Mouse (Mus musculus): ENCODE results near the gene Nsun7. TPM values are rescaled to one million over a fixed set of nuclear protein-coding genes. Genes with fewer than 3 reads are reported as not detected.

Nsun7 gene
- polyA plus RNA-seq, 1 experiment from 2014 or later, result 3.0 TPM

- Histone ChIP-seq H3K4me2 (replicated peaks) (peak overlapping the region; percentile 20), H3K9ac (replicated peaks) (no peak overlapping the region), H3K36me3 (no peaks in the 10 kb centered on the region), H3K4me1 (peaks cover 30% of the 10 kb centered on the region), H3K4me3 (no peak overlapping the region), H3K9me3 (no peaks in the 10 kb centered on the region), H3K27ac (replicated peaks) (peak overlapping the region; percentile 82), H3K27me3 (no peaks in the 10 kb centered on the region)
- ATAC-seq (replicated peaks), result peak; percentile 42; the same call in 1 of the 2 replicates
- 23% methylated on average over 14 of the region's 14 CpGs for WGBS
These were observed 60.2 kb downstream of the Nsun7 start for GRCm38 (mm10) chr5:66319827-66320404.

GRCm38 (mm10) chr5:66323131-66323530, 63.4 kb downstream of the Nsun7 start:
- Histone ChIP-seq H3K27ac (replicated peaks) (no peak overlapping the region), H3K9me3 (no peaks in the 10 kb centered on the region), H3K36me3 (no peaks in the 10 kb centered on the region), H3K4me3 (no peak overlapping the region), H3K9ac (replicated peaks) (no peak overlapping the region), H3K4me1 (peaks cover 37% of the 10 kb centered on the region), H3K4me2 (replicated peaks) (no peak overlapping the region), H3K27me3 (no peaks in the 10 kb centered on the region)
- no peak for ATAC-seq (replicated peaks)
- 79% methylated on average over 4 of the region's 4 CpGs for WGBS

GRCm38 (mm10) chr5:66323603-66324002, 63.9 kb downstream of the Nsun7 start:
- Histone ChIP-seq H3K27me3 (no peaks in the 10 kb centered on the region), H3K4me1 (peaks cover 41% of the 10 kb centered on the region), H3K9me3 (no peaks in the 10 kb centered on the region), H3K27ac (replicated peaks) (no peak overlapping the region), H3K9ac (replicated peaks) (no peak overlapping the region), H3K4me3 (no peak overlapping the region), H3K4me2 (replicated peaks) (no peak overlapping the region), H3K36me3 (no peaks in the 10 kb centered on the region)
- ATAC-seq (replicated peaks), result no peak
- 75% methylated on average over 11 of the region's 11 CpGs for WGBS

- ATAC-seq (replicated peaks), result no peak
- H3K4me2 ChIP-seq (replicated peaks), result no peak overlapping the region
- no peaks in the 10 kb centered on the region for H3K36me3 ChIP-seq
- H3K9ac ChIP-seq (replicated peaks), result no peak overlapping the region
- no peaks in the 10 kb centered on the region for H3K9me3 ChIP-seq
- WGBS, result 80% methylated on average over 7 of the region's 7 CpGs
- H3K27me3 ChIP-seq, result no peaks in the 10 kb centered on the region
- H3K4me1 ChIP-seq, result peaks cover 38% of the 10 kb centered on the region
- 0 out of 2 replicates have a peak overlapping the region, but pooled peaks have one; percentile 17 for H3K27ac ChIP-seq (replicated peaks)
- no peak overlapping the region for H3K4me3 ChIP-seq
These were observed 66.7 kb downstream of the Nsun7 start for GRCm38 (mm10) chr5:66326395-66326794.

- Histone ChIP-seq H3K27ac (replicated peaks) (peak overlapping the region; percentile 77), H3K9me3 (no peaks in the 10 kb centered on the region), H3K4me3 (peak overlapping the region; percentile 23), H3K4me2 (replicated peaks) (peak overlapping the region; percentile 41), H3K9ac (replicated peaks) (peak overlapping the region; percentile 32), H3K27me3 (no peaks in the 10 kb centered on the region), H3K4me1 (peaks cover 38% of the 10 kb centered on the region), H3K36me3 (no peaks in the 10 kb centered on the region)
- ATAC-seq (replicated peaks), result peak; percentile 92
- 15% methylated on average over 19 of the region's 19 CpGs for WGBS
These were observed 68.4 kb downstream of the Nsun7 start for GRCm38 (mm10) chr5:66327949-66328726.

GRCm38 (mm10) chr5:66328766-66329165, 69.1 kb downstream of the Nsun7 start:
- Histone ChIP-seq H3K27ac (replicated peaks) (peak overlapping the region; percentile 77), H3K4me3 (peak overlapping the region; percentile 23), H3K9me3 (no peaks in the 10 kb centered on the region), H3K27me3 (no peaks in the 10 kb centered on the region), H3K9ac (replicated peaks) (no peak overlapping the region), H3K4me2 (replicated peaks) (peak overlapping the region; percentile 41), H3K4me1 (peaks cover 33% of the 10 kb centered on the region), H3K36me3 (no peaks in the 10 kb centered on the region)
- WGBS, result 76% methylated on average over 7 of the region's 7 CpGs
- no peak for ATAC-seq (replicated peaks)

- Histone ChIP-seq H3K36me3 (no peaks in the 10 kb centered on the region), H3K27me3 (no peaks in the 10 kb centered on the region), H3K9me3 (no peaks in the 10 kb centered on the region), H3K4me2 (replicated peaks) (no peak overlapping the region), H3K4me1 (peaks cover 31% of the 10 kb centered on the region), H3K27ac (replicated peaks) (no peak overlapping the region), H3K4me3 (no peak overlapping the region), H3K9ac (replicated peaks) (no peak overlapping the region)
- WGBS, result 91% methylated on average over 6 of the region's 6 CpGs
- ATAC-seq (replicated peaks), result no peak
These were observed 71.1 kb downstream of the Nsun7 start for GRCm38 (mm10) chr5:66330806-66331205.

- Histone ChIP-seq H3K36me3 (no peaks in the 10 kb centered on the region), H3K4me2 (replicated peaks) (peak overlapping the region; percentile 88), H3K27me3 (no peaks in the 10 kb centered on the region), H3K4me1 (peaks cover 60% of the 10 kb centered on the region), H3K4me3 (peak overlapping the region; percentile 46), H3K9ac (replicated peaks) (peak overlapping the region; percentile 60), H3K9me3 (no peaks in the 10 kb centered on the region), H3K27ac (replicated peaks) (peak overlapping the region; percentile 77)
- 3% methylated on average over 38 of the region's 38 CpGs for WGBS
- peak; percentile 75 for ATAC-seq (replicated peaks)
These were observed 77.6 kb downstream of the Nsun7 start for GRCm38 (mm10) chr5:66337025-66337968.

- WGBS, result 4% methylated on average over 6 of the region's 6 CpGs
- H3K4me3 ChIP-seq, result peak overlapping the region; percentile 46
- H3K4me2 ChIP-seq (replicated peaks), result peak overlapping the region; percentile 88
- H3K27ac ChIP-seq (replicated peaks), result peak overlapping the region; percentile 77
- peaks cover 60% of the 10 kb centered on the region for H3K4me1 ChIP-seq
- no peaks in the 10 kb centered on the region for H3K36me3 ChIP-seq
- peak overlapping the region; percentile 60 for H3K9ac ChIP-seq (replicated peaks)
- ATAC-seq (replicated peaks), result peak; percentile 81
- H3K27me3 ChIP-seq, result no peaks in the 10 kb centered on the region
- no peaks in the 10 kb centered on the region for H3K9me3 ChIP-seq
These were observed 78.3 kb downstream of the Nsun7 start for GRCm38 (mm10) chr5:66337969-66338345.

GRCm38 (mm10) chr5:66338583-66338982, 78.9 kb downstream of the Nsun7 start:
- Histone ChIP-seq H3K36me3 (no peaks in the 10 kb centered on the region), H3K9ac (replicated peaks) (peak overlapping the region; percentile 10; the same call in 1 of the 2 replicates), H3K4me1 (peaks cover 60% of the 10 kb centered on the region), H3K4me2 (replicated peaks) (peak overlapping the region; percentile 88), H3K27me3 (no peaks in the 10 kb centered on the region), H3K9me3 (no peaks in the 10 kb centered on the region), H3K27ac (replicated peaks) (peak overlapping the region; percentile 77), H3K4me3 (no peak overlapping the region)
- ATAC-seq (replicated peaks), result 0 out of 2 replicates have a peak, but pooled peaks have one; percentile 3
- WGBS, result 10% methylated on average over 7 of the region's 7 CpGs

- no peaks in the 10 kb centered on the region for H3K36me3 ChIP-seq
- no peak overlapping the region for H3K4me3 ChIP-seq
- H3K4me2 ChIP-seq (replicated peaks), result no peak overlapping the region
- peak overlapping the region; percentile 41 for H3K27ac ChIP-seq (replicated peaks)
- H3K9me3 ChIP-seq, result no peaks in the 10 kb centered on the region
- H3K9ac ChIP-seq (replicated peaks), result peak overlapping the region; percentile 22; the same call in 1 of the 2 replicates
- H3K4me1 ChIP-seq, result peaks cover 56% of the 10 kb centered on the region
- WGBS, result 42% methylated on average over 17 of the region's 17 CpGs
- no peaks in the 10 kb centered on the region for H3K27me3 ChIP-seq
- ATAC-seq (replicated peaks), result peak; percentile 30
These were observed 80.8 kb downstream of the Nsun7 start for GRCm38 (mm10) chr5:66340356-66341102.
